Mouse (Mus musculus) granulocyte monocyte progenitor cell, adult 5-6 weeks (primary cell): ENCODE results near the gene Plch1. TPM values are rescaled to one million over a fixed set of nuclear protein-coding genes. Genes with fewer than 3 reads are reported as not detected.

Experiments used
- ATAC-seq: replicated peaks from 2 replicates; pipeline ENCODE4 v1.8.0; 2016; ENCODE audit warnings: mild to moderate bottlenecking, moderate TSS enrichment, inconsistent platforms; ENCODE audit not compliant: poor library complexity, severe bottlenecking
- total RNA-seq, 2 experiments: library from RNA; stranded (forward) in 1 of 2; stranded (reverse) in 1 of 2; fragments of 200-712, 200-1000 nt in 1 of 2; fragments of >200 nt in 1 of 2; fragmentation: Nextera tagmentation in 1 of 2; gene quantifications; 2 replicates each; pipeline ENCODE4 v1.2.3; 2014 to 2017

Gene Plch1
- total RNA-seq (2014; fragmentation: Nextera tagmentation) (0.38 TPM in 1 of 2 replicates, not detected in the other), total RNA-seq (2017) (0.22 TPM in 1 of 2 replicates, not detected in the other)

DNA sequence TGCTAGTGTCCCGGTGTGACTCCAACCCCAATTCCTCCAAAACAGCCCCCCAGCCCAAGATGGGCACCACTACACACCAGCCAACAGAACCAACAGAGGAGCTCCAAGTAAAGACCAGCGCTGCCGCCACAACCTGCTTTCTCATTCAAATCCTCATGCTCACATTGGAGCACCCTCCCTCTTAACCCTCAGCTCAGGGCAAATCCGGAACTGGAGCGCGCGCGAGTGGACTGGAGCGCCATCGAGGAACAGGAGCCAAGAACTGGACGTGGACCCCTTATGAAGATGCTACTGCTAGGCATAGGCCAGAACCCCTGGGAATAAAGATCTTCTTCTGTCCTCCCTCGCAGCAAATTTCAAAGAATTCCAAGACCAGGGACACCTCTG is at the start of gene Plch1:
Gene Plch1, minus strand, starts transcription at position 164 of the 387 bp plus-strand sequence.
- peak; percentile 91 for ATAC-seq

GRCm38 (mm10) chr3:63941204-63941850 is 42.1 kb upstream of the Plch1 start:
- no peak for ATAC-seq

DNA sequence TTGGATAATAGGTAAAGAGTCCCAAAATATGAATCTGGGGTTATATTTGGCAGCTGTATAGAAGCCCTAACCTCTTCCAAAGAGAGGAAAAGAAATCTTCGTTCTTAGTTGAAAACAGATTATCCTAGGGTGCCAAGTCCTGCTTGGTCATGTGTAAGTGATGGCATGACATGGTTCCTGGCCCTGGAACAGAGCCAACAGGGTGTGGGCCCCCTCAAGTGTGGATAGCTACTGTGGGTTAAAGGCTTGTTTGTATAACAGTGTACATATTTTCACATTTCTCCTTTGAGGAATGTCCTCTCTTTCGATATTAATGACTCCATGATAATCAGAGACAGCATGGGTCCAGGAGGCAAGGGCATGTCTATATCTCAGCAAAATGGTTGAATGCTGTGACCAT is 39.7 kb upstream of the Plch1 start:
- no peak for ATAC-seq

- peak; percentile 99 for ATAC-seq
These were observed 29.9 kb upstream of the Plch1 start, which contains the start of gene E130311K13Rik for GRCm38 (mm10) chr3:63928878-63929859. Gene E130311K13Rik, minus strand, starts transcription at chr3:63929472.

- ATAC-seq = peak; percentile 78
These were observed 20.4 kb upstream of the Plch1 start for GRCm38 (mm10) chr3:63919634-63920033.

DNA sequence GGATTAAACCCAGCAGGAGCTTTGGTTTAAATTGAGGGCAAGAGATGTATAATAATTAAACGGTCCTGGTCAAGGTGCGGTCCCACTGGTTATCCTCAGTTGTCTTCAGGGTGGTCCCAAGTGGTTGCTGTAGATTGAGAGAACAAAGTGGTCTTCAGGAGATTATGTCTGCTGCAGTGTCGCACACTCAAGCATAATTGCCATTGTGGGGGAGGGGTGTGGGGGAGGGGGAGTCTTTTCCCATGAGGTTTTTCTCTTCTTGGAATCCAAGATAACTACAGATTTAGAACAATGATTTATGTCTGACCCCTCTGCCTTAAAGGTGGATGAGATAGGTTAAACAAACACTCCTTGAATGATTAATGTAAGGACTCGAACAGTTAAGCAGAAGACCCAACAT is 11.0 kb upstream of the Plch1 start:
- no peak for ATAC-seq

DNA sequence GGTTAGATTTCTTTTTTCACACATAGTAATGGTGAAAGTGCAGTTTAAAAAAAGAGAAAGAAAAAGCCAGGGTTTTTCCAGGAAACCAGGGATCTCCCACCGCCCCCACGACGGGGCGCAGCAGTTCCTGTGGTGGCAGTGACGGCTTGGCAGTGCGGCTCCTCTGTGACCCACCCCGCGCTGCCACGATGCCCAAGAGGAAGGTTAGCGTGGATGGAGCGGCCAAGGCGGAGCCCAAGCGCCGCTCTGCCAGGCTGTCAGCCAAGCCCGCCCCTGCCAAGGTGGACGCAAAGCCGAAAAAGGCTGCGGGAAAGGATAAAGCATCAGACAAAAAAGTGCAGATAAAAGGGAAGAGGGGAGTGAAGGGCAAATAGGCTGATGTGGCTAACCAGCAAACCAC is 6.0 kb upstream of the Plch1 start:
- peak; percentile 81 for ATAC-seq

DNA sequence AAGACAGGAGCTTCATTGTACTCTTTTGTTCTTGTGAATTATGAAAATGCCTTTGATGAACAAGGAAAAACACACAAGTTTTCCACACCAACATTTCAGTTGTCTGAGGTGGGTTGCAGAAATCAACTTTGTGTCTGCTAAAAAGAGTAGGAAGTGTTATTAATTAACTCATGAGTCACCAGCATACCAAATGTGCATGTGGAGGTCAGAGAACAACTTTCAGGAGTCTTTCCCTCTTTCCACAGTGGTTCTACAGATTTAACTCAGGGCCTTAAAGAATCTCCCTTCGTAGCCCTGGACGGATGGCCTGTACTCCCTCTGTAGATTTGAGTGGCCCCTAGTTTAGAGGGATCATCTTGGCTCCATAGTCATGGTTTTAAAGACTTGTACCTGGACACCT is 4.9 kb upstream of the Plch1 start:
- no peak for ATAC-seq

DNA sequence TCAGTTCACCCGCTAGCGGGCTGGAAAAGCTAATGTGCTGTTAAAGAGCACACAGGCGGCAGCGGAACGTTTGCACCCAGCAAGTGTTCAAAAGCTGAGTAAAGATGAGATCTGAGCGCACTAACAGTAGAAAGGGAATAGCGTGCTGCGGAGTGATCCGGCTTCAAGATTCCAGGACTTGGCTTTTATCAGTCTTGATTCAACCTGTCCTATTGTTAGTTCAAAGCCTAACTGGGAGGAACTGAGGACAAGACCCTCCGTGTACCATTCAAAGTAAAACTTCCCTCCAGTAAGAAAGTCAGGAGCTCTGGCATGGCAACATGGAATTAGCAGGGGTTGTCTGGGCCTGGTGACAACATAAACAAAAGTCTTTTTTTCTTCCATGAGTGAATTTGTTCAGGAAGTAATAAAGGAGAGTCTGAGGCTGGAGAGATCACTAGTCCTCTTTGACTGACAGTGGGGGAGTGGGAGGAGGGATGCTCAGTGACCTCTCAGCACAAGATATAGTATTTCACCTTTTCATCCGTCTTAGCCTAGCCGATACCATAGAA is 824 bp upstream of the Plch1 start:
- no peak for ATAC-seq

- peak; percentile 63 for ATAC-seq
These were observed 527 bp downstream of the Plch1 start for GRCm38 (mm10) chr3:63898581-63899308.

DNA sequence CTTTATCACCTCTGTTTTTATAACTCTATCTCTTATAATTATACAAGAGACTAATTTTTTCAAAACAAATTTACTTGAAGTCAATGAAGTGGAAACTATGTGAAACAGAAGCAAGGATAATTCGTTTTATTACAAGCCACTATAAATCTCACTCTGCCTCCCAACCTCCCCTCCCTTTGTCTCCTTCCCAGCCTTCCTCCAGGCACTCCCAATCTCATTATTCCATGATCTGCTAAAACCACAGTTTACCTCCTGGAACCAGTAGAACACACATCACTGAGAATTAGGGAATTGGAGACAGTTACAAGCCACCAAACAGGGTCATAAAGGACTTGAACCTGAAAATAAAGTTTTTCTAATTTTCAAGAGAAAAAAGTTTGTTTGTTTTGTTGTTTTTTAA is 2.1 kb downstream of the Plch1 start:
- ATAC-seq = no peak

GRCm38 (mm10) chr3:63896303-63896702 is 3.0 kb downstream of the Plch1 start:
- no peak for ATAC-seq

DNA sequence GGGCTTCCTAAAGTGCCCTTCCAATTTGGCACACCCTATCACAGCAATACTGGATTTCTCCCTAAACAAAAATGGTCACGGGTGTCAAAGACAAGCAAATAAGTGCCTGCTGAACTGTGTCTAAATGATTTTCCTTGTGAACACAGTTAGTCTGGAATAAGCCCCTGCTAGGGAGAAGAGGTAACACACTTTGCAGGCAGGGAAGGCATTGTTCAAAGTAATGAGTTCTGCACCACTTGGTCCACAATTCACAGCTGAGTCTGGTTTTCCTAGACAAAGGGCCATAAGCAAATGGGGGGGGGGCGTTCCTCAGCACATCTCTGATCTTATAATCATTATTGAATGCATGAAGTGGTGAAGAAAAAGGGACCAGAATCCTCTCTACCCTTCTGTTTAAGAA is 3.5 kb downstream of the Plch1 start:
- no peak for ATAC-seq

DNA sequence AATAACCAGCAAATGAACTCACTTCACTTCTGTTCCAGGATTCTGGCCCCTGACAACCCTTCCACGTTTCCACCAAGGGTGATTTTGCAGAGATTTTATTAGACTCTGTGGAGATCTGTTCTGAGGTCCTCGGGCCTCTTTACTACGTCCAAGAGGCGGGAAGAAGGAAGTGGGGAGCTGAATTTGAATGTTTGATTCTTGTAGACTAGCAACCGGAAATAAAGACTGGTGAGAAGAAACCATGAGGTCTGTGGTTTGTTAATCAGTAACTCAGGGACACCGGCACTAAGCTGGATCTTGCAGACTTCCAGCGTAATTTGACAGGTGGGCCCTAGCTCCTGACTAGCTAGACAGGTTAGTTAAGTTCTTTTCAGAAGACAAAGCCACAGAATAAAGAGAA is 5.6 kb downstream of the Plch1 start:
- ATAC-seq = peak; percentile 61

DNA sequence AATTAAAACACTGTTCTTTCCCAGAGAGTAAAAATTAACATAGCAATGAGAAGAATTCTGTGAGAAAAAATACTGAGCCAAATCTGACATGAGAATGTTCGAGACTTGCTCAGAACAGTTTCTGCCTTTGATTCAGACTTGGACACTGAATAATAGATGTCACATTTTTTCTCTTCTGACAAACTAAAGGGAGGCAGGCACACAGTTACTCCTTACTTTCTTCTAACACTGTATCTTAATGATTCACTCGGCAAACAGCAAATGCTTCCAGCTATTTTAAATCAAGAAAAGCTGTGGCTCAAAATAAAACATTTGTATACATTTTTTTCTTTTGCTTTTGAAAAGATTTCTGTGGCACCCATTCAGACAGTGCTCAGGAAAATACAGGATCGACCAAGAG is 7.1 kb downstream of the Plch1 start:
- no peak for ATAC-seq

DNA sequence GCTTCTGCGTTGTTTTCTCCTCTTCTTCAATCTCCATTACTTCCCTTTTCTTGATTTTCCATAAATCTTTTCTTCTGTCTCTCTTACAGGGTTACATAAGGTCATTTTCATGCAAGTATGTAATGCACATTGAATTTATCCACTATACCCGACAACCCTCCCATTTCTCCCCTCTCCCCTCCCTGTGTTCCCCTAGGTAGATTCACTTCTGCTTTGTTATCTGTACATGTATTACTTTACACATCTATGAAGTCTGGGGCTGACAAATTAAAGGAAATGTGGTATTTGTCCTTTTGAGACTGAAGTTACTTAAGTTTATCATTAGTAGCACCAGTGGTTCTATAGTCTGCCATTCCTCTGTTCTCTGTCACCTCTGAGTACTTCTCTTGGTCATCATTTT is 18.2 kb downstream of the Plch1 start:
- ATAC-seq = peak; percentile 53; the same call in 1 of the 2 replicates

- no peak for ATAC-seq
These were observed 20.1 kb downstream of the Plch1 start for GRCm38 (mm10) chr3:63878995-63879666.

GRCm38 (mm10) chr3:63872818-63873217 is 26.5 kb downstream of the Plch1 start:
- no peak for ATAC-seq

GRCm38 (mm10) chr3:63871249-63871648 is 28.0 kb downstream of the Plch1 start:
- no peak for ATAC-seq

DNA sequence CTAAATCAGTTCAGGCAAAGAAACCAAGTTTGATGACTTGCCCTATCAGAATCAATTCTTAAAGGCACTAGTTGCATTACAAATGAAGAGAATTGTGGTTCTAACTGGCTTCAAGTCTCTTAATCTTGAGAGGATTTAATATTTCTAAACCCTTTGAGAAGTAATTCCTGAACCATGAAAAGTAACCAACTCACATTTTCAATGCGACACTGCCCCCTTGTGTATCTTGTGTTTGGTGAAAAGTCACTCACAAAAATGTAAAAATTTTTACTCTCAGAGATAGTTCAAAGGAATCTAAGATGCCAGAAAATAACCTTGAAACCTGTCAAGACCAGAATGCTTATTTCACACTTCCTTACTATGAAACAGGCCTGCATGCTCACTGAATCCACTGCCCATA is 31.0 kb downstream of the Plch1 start:
- no peak for ATAC-seq
